Mouse (Mus musculus) hematopoietic stem cell, adult 5-6 weeks (primary cell): ENCODE measurements at regions not wholly inside any gene's neighbourhood (a gene's known extent, or its start where the extent isn't known, plus 50 kb on each side); places are given as distances from the start of the nearest gene placed in this dataset.
A peak's percentile ranks its signal among the peaks of the same experiment; 100 is the strongest.

Experiments
- ATAC-seq, 2 experiments: fragments of 125-278 bp in 1 of 2; replicated peaks in 1 of 2; 2 replicates each; pipeline ENCODE4 v1.8.0; 2016 to 2017; ENCODE audit warnings: inconsistent platforms in 2 of 2, mild to moderate bottlenecking in 2 of 2, moderate number of reproducible peaks in 2 of 2, low read depth in 1 of 2, moderate TSS enrichment in 1 of 2; ENCODE audit not compliant: low FRiP score in 2 of 2, poor library complexity in 2 of 2, severe bottlenecking in 2 of 2, insufficient read depth in 1 of 2, low TSS enrichment in 1 of 2

DNA sequence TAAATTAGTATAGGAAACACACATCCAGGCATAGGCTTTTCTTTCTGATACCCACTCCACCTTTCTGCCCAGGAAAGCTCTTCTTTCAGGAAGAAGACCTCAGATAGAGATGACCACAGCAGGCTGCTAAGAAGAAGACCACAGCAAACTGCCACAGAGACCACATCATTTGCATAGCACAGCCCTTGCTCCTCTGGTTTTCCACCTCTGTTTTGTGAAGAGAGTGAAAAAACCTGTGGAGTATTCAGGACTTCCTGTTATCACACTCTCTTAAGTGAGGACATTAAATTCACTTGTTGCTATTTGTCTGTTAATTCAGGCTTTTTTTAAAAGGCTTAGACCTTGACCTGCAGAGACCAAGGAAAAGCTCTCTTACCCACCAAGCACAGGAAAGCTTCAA is 294.7 kb upstream of the Rnaseh2b start:
- ATAC-seq, result peak; percentile 20 to 29; a peak in 1 of 4 replicates

DNA sequence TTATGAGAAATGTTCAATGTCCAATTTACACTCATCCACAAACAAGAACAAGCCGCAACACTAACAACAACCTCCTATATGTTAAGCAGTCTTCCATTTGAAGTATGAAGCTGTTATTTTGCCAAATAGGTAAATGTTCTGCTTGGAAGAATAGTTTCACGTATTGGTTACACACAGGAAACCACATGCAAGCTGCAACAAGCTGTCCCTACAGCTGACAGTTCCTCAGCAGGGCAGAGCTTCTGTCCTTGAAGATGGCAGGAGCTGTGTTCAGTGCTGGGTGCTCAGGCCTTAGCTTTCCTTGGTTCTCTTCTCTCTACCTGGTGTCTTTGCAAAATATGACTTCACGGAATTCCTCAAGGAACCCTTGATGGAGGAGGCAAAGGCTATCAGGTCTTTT is 294.1 kb upstream of the Rnaseh2b start:
- ATAC-seq, result peak; percentile 60 to 77

DNA sequence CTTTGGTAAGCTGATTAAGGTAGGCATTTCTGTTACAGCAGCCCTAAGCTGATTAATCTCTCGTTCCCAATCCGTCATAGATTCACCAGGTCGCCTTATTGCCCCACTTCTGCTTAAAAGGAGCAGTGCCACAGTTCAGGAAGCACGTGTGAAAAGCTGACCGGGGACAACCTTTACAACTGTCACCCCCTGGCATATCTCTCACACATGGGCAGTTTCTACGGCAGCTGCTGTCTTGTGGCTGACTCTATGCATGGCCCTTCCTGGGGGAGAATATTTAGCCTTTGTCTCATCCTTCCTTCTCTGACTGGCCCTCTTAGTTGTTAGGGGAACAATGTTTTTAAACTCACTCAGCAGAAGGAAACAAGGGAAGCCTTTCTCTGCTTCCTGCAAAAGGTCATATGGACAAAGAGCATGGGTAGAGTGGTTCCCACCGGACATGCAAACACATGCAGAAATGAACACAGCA is 290.9 kb upstream of the Rnaseh2b start:
- ATAC-seq, result peak; percentile 54 to 66

DNA sequence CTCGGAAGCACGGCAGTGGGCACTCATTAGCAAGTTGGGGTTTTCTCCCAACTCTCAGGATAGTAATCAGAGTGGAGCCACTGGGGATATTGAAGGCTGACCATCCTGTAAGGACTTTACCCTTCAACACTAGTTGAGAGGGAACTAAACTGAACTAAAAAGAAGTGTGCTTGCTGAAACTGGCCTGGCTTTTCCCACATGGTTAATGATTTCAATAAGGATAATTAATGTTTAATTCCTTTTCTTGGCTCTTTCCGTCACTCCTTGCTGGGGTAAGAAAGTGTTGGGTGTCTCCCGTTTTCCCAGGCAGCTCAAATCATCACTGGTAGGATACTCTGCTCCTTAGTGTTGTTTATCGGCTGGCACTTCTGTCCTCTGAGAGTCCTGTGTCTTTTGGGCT is 290.3 kb upstream of the Rnaseh2b start:
- no peak for ATAC-seq

DNA sequence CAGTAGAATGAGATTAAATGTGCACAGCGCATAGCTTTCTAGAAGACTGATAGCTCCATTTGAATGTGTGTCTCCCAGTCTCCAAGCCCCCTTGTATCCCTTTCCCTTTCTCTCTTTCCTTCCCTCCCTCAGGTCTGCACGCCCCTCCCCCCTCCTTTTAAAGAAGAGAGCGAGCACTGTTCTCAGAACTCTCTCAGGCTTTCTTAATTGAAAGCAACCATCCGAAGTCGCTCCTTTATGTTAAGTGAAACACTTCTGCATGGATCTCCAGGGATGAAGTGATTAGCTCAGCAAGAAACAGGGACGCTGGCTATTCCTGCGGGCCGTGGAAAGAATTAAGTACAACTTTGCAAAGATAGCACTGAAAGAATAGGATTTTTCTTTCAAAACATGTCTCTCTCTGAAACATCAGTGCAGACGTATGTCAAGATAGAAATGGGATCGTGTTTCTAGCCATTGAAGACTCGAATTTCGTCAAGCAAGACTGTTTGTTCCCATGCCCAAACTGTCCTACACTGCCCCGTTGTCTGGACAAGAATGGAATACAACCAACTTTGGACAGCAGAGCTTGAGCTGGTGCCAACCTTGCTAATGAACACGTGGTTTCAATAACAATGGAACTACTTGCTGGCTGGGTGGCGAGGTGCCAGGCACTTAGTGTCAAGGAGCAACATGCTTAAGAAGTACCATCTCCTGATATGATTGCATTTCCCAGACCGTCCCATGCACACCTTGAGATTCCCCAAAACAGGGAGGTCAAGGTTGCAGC is 289.2 kb upstream of the Rnaseh2b start:
- no peak for ATAC-seq

DNA sequence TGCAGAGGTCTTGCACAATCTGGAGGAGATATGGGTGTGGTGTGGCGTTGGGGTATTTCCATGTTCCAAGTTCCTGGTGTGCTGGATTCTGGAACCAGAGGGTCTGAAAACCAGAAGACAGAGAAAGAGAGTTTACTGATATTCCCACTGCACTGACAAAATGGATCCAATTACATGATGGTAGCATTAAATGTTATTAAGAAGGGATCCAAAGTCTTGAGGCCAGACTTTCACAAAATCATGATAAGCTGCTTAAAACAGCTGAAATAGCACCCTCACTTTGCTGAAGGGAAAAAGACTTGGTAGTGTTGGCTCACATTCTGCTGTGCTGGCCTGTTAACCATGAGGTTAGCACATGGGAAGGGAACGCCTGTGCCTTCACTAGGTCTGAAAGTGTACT is 288.6 kb upstream of the Rnaseh2b start:
- ATAC-seq, result no peak

DNA sequence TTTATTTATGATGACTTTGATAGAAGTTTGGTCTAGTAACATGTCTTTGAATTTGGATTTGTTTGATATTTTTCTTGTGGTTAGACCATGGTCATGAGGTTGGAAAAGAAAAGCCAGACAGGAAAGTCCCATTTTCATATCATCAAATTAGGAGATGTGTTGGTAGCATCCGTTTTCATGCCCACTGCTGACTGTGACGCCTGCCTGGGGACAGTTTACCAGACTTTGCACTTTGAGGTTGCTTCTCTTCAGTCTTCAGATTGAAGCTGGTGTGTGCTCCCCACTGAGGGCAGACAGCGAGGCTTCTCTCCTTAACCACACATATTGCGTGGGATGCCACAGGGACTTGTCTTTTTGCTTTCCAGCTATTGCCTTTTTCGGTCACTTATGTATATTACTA is 283.7 kb upstream of the Rnaseh2b start:
- no peak for ATAC-seq

DNA sequence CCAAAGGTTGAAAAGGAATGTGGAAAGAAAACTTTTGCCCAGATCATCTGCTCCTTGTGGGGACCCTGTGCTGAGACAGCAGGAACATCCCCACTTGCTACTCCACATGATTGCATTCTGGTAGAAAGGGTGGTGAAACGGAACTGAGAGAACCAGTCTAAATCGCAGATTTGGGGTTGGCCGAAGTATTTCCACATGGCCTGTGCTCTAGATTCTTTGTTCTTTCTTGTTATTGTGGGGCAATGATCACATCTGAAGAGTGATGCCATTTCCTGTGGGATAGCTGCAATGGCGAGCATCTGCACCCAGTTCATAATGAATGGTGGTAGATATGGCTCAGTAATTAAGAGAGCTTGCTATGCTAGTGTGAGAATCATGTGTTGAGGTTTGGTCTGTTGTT is 273.6 kb upstream of the Rnaseh2b start:
- ATAC-seq, result no peak

DNA sequence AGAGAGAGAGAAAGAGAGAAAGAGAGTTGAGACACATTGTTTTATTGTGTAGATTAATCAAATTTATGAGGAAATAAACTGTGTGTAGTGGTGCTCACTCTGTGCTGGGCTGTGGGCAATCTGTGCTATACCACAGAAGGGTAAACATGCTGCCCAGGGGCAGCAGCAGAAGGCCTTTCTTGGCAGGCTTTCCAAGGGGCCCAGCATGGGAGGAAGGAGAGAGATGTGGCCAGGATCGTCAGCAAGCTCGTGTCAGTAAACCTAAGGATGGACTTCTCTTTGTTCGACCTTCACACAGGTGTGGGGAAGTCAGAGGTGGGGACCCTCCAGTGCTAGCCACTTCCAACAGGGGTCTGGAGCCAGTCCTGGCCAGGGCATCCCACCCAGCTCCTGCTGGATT is 271.4 kb upstream of the Rnaseh2b start:
- no peak for ATAC-seq

DNA sequence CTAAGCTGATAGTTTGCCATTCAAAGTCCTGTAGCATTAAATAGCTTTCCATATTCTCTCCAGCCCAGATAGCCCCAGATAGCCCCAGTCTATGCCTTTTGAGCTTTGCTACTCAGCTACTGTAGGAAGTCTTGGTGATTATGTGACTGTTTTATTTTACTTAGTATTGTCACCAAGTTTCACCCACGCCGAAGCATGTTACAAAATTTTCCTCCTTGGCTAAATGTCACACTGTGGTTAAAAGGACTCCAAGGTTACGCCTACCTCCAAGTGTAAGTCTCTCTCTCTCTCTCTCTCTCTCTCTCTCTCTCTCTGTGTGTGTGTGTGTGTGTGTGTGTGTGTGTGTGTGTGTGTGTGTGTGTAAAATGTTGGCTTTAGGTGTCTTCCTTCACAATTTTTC is 270.2 kb upstream of the Rnaseh2b start:
- no peak for ATAC-seq

DNA sequence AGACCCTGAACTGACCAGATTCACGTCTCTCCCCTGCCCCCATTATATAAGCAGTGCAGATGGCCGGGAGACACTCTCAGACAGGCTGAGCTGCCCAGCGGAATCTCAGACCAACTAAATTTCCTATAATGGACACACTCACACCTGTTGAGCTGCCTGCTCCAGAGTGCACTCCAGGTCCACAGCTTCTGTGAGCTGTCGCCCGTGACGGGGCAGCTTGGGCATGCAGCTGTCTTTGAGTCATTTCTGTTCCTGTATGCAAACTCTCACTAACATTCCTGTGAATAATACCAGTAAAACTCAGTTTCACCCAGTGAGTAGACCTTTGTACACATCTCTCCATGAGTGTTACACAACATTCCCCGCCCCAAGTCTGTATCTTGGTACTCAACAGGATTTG is 269.4 kb upstream of the Rnaseh2b start:
- ATAC-seq, result no peak

DNA sequence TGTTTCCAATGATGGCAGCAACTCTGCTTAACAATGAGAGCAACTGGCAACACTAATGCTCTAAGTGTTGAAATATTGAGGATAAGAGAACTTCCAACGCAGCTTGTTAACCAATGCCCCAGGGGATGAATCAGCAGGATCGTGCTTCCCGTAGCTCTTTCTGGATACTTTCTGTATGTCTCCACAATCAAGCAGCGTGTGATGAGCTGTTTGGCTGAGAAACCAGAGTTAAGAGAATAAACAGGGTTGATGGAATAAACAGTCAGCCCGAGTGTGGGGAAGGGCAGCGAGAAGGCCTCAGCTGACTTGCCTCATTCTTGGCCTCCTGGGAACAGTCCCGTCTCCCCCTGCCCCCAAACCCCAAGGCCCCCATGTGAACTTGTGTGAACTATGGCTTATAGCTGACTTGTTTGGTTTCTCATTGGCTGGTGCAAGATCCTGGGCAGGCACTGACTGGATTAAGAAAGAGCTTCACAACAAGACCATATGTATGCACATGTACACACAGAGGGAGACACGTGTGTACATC is 264.6 kb upstream of the Rnaseh2b start:
- ATAC-seq, result no peak

DNA sequence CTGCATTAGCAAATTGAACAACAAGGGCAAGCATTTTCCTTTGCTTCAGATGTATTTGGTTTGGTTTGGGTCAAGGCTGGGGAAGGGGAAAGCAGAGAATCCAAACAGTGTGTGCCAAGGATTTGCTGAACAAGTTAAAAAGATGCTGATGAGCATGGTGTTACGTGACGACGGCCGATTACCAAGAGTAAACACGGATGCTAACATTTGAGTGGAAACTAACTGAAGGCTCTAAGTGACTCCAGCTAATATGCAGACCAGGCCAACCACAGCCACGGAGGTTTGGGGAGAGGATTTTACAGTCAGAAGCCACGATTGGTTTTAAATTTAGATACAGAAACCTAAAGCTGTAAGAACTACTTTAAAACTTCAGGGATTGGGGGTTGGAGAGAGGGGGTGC is 262.3 kb upstream of the Rnaseh2b start:
- no peak for ATAC-seq

DNA sequence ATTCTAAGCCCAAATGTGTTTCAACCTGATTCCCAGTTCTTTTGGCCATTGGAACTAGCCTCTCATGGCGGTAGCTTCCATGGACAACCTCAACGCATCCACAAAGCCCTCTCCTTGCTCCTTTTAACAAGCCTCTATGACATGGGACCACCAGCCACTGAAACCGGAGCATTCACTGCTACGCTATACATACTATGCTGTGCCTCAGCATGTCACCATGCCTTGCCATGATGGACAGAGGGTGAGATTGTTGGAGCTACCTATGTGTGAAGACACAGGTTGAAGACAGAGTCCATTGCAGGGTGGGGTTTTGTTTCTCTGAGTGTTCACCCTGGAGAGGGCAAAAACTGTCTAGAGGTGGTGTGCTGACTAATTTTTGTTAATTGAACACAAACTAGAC is 258.7 kb upstream of the Rnaseh2b start:
- ATAC-seq, result no peak

DNA sequence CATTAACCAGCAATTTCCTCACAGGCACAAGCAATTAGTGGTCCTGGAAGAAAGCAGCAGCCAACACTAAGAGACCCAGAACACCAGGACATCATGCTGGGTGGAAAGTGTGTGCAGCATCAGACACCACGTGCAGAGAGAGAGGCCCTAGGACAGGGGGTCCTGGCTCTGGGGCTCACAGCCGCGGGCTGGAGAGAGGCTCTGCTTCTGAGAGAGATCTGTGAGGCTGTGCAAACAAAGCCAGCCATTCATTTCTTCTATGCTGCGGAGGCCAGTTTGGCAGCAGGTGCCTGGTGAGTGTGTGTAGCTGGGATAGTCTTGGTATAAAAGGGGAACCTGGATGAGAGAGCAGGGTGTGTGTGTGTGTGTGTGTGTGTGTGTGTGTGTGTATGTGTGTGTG is 257.7 kb upstream of the Rnaseh2b start:
- 0 out of 4 replicates have a peak, but pooled peaks of 1 of the 2 experiments have one; percentile 12 for ATAC-seq

DNA sequence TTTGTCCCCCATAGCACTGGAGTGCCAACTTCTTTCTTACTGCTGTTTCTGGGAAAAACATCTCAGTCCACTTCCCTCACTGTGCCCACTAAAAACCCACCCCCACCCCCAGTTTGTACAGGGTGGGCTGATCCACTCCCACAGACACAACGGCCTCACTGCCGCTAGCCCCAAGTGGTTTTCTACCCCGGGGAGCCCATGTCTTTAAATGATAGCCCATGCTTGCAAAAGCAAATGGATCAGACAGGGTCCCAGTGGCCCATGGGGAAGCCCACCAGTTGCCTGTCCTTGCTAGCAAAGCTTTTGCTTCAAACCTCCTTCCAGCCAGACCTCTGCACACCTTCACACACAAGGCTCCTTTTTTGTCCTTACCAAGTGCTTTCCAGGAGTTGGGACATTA is 257.0 kb upstream of the Rnaseh2b start:
- no peak for ATAC-seq

DNA sequence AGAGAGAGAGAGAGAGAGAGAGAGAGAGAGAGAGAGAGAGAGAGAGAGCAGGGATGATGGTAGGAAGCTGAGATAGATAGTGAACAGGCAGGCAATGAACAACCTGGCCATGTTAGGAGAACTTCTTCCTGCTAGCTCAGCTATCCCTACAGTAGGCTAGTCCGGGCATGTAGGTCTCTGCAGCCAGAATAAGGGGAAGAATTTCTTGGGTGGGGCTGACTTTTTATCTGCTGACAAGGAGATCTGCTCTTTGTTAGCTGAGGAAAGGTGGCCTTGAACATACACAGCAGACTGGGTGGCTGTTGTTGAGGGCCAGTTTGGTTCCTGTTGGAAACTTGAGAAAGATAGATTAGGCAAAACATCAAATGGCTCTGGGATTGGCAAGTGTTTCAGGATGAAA is 254.9 kb upstream of the Rnaseh2b start:
- no peak for ATAC-seq

DNA sequence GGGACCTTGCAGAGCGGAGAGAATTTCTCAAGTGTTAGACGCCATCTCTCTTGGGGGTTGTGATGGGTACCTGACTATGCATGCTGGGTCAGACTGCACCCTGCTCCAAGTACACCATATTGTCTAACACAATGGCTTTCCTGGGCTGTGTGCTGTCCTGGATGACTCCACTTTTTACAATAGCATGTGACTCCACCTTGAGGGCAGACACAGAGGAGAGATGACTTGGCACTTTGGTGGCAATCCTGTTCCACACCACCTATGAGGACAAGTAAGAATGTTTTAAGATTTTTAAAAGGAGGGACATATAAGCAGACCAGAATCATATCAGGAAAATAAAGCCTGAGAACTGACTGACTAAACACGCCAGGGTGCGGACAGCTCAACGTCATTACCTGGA is 254.5 kb upstream of the Rnaseh2b start:
- no peak for ATAC-seq
